Mouse (Mus musculus) liver, adult 2 months (tissue): Measurements from ENCODE around the gene Dctd. TPM values are rescaled to one million over a fixed set of nuclear protein-coding genes. Genes with fewer than 3 reads are reported as not detected.

Experiments used
- DNase-seq: peaks from one replicate; pipeline ENCODE4 v3.0.0-alpha.2; 2011; ENCODE audit warnings: low read depth, low spot score; ENCODE audit errors: extremely low read depth
- H3K27ac ChIP-seq: fragments of 200-500 bp; replicated peaks from 2 replicates; pipeline ENCODE4 v1.5.1; 2012; ENCODE audit warnings: low read depth, mild to moderate bottlenecking, control low read depth, inconsistent platforms, low read length; ENCODE audit not compliant: insufficient read depth
- H3K27me3 ChIP-seq: fragments of 200-500 bp; 2 replicates; pipeline ENCODE4 v1.6.1; 2012; ENCODE audit warnings: mild to moderate bottlenecking, moderate library complexity, low read length, inconsistent platforms; ENCODE audit not compliant: control insufficient read depth, insufficient read depth
- H3K36me3 ChIP-seq: fragments of 200-500 bp; 2 replicates; pipeline ENCODE4 v1.6.1; 2012; ENCODE audit warnings: low read length, inconsistent platforms; ENCODE audit not compliant: control insufficient read depth, insufficient read depth
- H3K4me1 ChIP-seq: fragments of 200-500 bp; 2 replicates; pipeline ENCODE4 v1.6.1; 2011; ENCODE audit warnings: low read length; ENCODE audit not compliant: control insufficient read depth, insufficient read depth
- H3K4me3 ChIP-seq: fragments of 200-500 bp; 2 replicates; pipeline ENCODE4 v1.5.1; 2011; ENCODE audit warnings: low read depth, mild to moderate bottlenecking, control low read depth, low read length, moderate library complexity; ENCODE audit not compliant: insufficient read depth
- H3K79me2 ChIP-seq: fragments of 200-500 bp; 2 replicates; pipeline ENCODE4 v1.6.1; 2012; ENCODE audit warnings: inconsistent platforms, mild to moderate bottlenecking, low read length, moderate library complexity; ENCODE audit not compliant: control insufficient read depth, insufficient read depth
- H3K9ac ChIP-seq: fragments of 200-500 bp; 2 replicates; pipeline ENCODE4 v1.6.1; 2012; ENCODE audit warnings: low read depth, mild to moderate bottlenecking, control low read depth, inconsistent platforms, low read length
- CTCF ChIP-seq: fragments of 200-500 bp; IDR thresholded peaks from 2 replicates; pipeline ENCODE4 v1.5.1; 2011; ENCODE audit warnings: low read depth, low read length, control low read depth
- POLR2A ChIP-seq: fragments of 200-500 bp; IDR thresholded peaks from 2 replicates; pipeline ENCODE4 v1.6.1; 2011; ENCODE audit warnings: low read length, control low read depth; ENCODE audit not compliant: insufficient read depth; ENCODE audit errors: extremely low read depth
- WGBS: fragments of 180-500 bp; shearing (Covaris S2); methylation state at CpG from one replicate; pipeline ENCODE4 v1.1.7; 2018; 5-methylcytosine and 5-hydroxymethylcytosine counted together
- polyA plus RNA-seq: library from polyadenylated mRNA; depleted of rRNA; stranded (reverse); fragments of >200 nt; gene quantifications from 2 replicates; pipeline ENCODE4 v1.2.3, GENCODE M21; 2012
- total RNA-seq: library from RNA; depleted of rRNA; stranded (reverse); fragments of >200 nt; gene quantifications from 2 replicates; pipeline ENCODE4 v1.2.3, GENCODE M21; 2014

Gene Dctd
- total and polyA plus RNA-seq, 2 experiments = 0.09 to 0.35 TPM

GRCm38 (mm10) chr8:48095378-48095777, 3.5 kb upstream of the Dctd start:
- H3K4me1 ChIP-seq = no peaks in the 10 kb centered on the region
- DNase-seq = no peak
- TF ChIP-seq POLR2A (no peak), CTCF (no peak)
- WGBS = 94% methylated on average over 5 of the region's 5 CpGs
- H3K79me2 ChIP-seq = no peaks in the 10 kb centered on the region
- no peak overlapping the region for H3K27ac ChIP-seq
- H3K36me3 ChIP-seq = no peaks in the 10 kb centered on the region
- H3K27me3 ChIP-seq = no peaks in the 10 kb centered on the region; the same call in 1 of the 2 replicates
- no peak overlapping the region for H3K9ac ChIP-seq
- H3K4me3 ChIP-seq = no peak overlapping the region

- DNase-seq = peak; percentile 3
- no peaks in the 10 kb centered on the region for H3K36me3 ChIP-seq
- no peaks in the 10 kb centered on the region for H3K79me2 ChIP-seq
- TF ChIP-seq CTCF = 0 out of 2 replicates have a peak, but pooled peaks have one; percentile 27
- no peak for TF ChIP-seq POLR2A
- H3K27me3 ChIP-seq = no peaks in the 10 kb centered on the region; the same call in 1 of the 2 replicates
- H3K9ac ChIP-seq = no peak overlapping the region
- no peak overlapping the region for H3K4me3 ChIP-seq
- no peaks in the 10 kb centered on the region for H3K4me1 ChIP-seq
- no peak overlapping the region for H3K27ac ChIP-seq
- WGBS = 22% methylated on average over 21 of the region's 21 CpGs
Observed at GRCm38 (mm10) chr8:48097131-48097794, 1.6 kb upstream of the Dctd start.

GRCm38 (mm10) chr8:48098081-48098639, 732 bp upstream of the Dctd start:
- WGBS = 73% methylated on average over 13 of the region's 13 CpGs
- no peaks in the 10 kb centered on the region; the same call in 1 of the 2 replicates for H3K27me3 ChIP-seq

GRCm38 (mm10) chr8:48100100-48100787, 1.4 kb downstream of the Dctd start:
- TF ChIP-seq POLR2A (no peak), CTCF (no peak)
- no peak overlapping the region for H3K4me3 ChIP-seq
- no peaks in the 10 kb centered on the region for H3K79me2 ChIP-seq
- H3K4me1 ChIP-seq = no peaks in the 10 kb centered on the region
- H3K27ac ChIP-seq = no peak overlapping the region
- whole genome bisulfite sequencing = 38% methylated on average over 14 of the region's 14 CpGs
- H3K27me3 ChIP-seq = no peaks in the 10 kb centered on the region; the same call in 1 of the 2 replicates
- H3K36me3 ChIP-seq = no peaks in the 10 kb centered on the region
- no peak for DNase-seq
- H3K9ac ChIP-seq = no peak overlapping the region

More at GRCm38 (mm10) chr8:48098081-48098639, 732 bp upstream of the Dctd start:
- no peaks in the 10 kb centered on the region for H3K79me2 ChIP-seq
- no peak for DNase-seq
- H3K4me3 ChIP-seq = no peak overlapping the region
- no peak overlapping the region for H3K27ac ChIP-seq
- TF ChIP-seq CTCF (no peak), POLR2A (no peak)
- no peaks in the 10 kb centered on the region for H3K36me3 ChIP-seq
- no peak overlapping the region for H3K9ac ChIP-seq
- no peaks in the 10 kb centered on the region for H3K4me1 ChIP-seq

GRCm38 (mm10) chr8:48109373-48109855, 10.5 kb downstream of the Dctd start:
- no peaks in the 10 kb centered on the region for H3K79me2 ChIP-seq
- H3K4me3 ChIP-seq = peak overlapping the region; percentile 90; the same call in 1 of the 2 replicates
- no peaks in the 10 kb centered on the region for H3K27me3 ChIP-seq
- H3K36me3 ChIP-seq = no peaks in the 10 kb centered on the region
- DNase-seq = no peak
- no peak overlapping the region for H3K9ac ChIP-seq
- WGBS = 39% methylated on average over 5 of the region's 5 CpGs
- H3K4me1 ChIP-seq = no peaks in the 10 kb centered on the region
- H3K27ac ChIP-seq = no peak overlapping the region
- TF ChIP-seq POLR2A = no peak
- TF ChIP-seq CTCF = no peak
